Mouse (Mus musculus) spleen, embryonic (tissue): ENCODE results near the gene Esp23.
"Not testable (repeated sequence)": the region's sequence is repeated elsewhere in the genome, so short reads cannot be mapped to it uniquely, and the experiment has no call there.

Experiments used
- CTCF ChIA-PET: fragments of 350-600 bp; sonication (Branson Sonifier 250); formaldehyde crosslinking; loops from one replicate; lab custom pipeline; 2022; lab: Charles Lee

Gene Esp23

GRCm38 (mm10) chr17:39076937-39077336 is at the start of gene Esp23:
TSS of gene Esp23 (minus strand) at chr17:39077037.
- CTCF ChIA-PET, result no interaction called here

- CTCF ChIA-PET, result not testable (repeated sequence)
These were observed 30.3 kb upstream of the Esp23 start for GRCm38 (mm10) chr17:39107126-39107525.

DNA sequence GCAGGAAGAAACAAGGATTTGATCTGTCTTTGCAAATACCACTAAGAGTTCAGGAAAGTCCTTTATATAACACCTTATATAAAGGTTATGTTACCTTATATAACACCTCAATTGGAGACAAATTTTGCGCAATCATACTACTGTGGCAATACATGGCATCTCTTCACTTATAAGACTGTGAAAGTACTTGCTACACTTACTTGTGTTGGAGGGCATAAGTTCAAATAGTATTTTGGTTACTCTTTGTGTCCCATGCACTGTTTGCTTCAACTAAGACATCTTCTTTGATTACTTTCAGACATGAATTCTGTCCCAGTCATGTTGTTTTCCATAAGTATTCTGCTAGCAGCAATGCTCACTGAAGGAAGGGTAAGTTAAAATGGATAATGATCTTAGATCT is 18.2 kb upstream of the Esp23 start, which contains the start of gene Esp22:
Gene Esp22, plus strand, starts transcription at position 301 of the 400 bp plus-strand sequence.
- CTCF ChIA-PET, result no interaction called here

- CTCF ChIA-PET, result no interaction called here
These were observed 13.2 kb downstream of the Esp23 start for GRCm38 (mm10) chr17:39063641-39064040.

GRCm38 (mm10) chr17:39043241-39043640 is 33.6 kb downstream of the Esp23 start, which contains the start of gene Gm21903:
TSS of gene Gm21903 (minus strand) at chr17:39043341.
- CTCF ChIA-PET, result no interaction called here

- CTCF ChIA-PET, result not testable (repeated sequence)
These were observed 40.4 kb downstream of the Esp23 start, which contains the start of gene Esp24 for GRCm38 (mm10) chr17:39036395-39036794. TSS of gene Esp24 (plus strand) at chr17:39036695.
